Mouse (Mus musculus) midbrain, embryonic 16.5 days (tissue): ENCODE results near the gene Hoxb6. TPM values are rescaled to one million over a fixed set of nuclear protein-coding genes. Genes with fewer than 3 reads are reported as not detected.

Experiments
- ATAC-seq: fragments of 200-750 bp; cut with Nextera tagmentation; 2 replicates; pipeline ENCODE4 v1.8.0; 2017; ENCODE audit warnings: moderate TSS enrichment
- H3K27ac ChIP-seq: fragments of 300-500 bp; sonication (generic); 2 replicates; pipeline ENCODE4 v1.5.1; 2014; ENCODE audit warnings: mild to moderate bottlenecking, low read length, mixed read lengths
- H3K27me3 ChIP-seq: fragments of 300-500 bp; sonication (generic); 2 replicates; pipeline ENCODE4 v1.6.1; 2014; ENCODE audit warnings: low read depth, low read length, mixed read lengths; ENCODE audit not compliant: control insufficient read depth, insufficient read depth
- H3K36me3 ChIP-seq: fragments of 300-500 bp; sonication (generic); 2 replicates; pipeline ENCODE4 v1.6.1; 2014; ENCODE audit warnings: mild to moderate bottlenecking, low read length, moderate library complexity, mixed read lengths; ENCODE audit not compliant: control insufficient read depth, insufficient read depth
- H3K4me1 ChIP-seq: fragments of 300-500 bp; sonication (generic); 2 replicates; pipeline ENCODE4 v1.6.1; 2014; ENCODE audit warnings: mild to moderate bottlenecking, low read length, mixed read lengths; ENCODE audit not compliant: control insufficient read depth, insufficient read depth
- H3K4me2 ChIP-seq: fragments of 300-500 bp; sonication (generic); 2 replicates; pipeline ENCODE4 v1.6.1; 2014; ENCODE audit warnings: mild to moderate bottlenecking, low read length, mixed read lengths
- H3K4me3 ChIP-seq: fragments of 300-500 bp; sonication (generic); 2 replicates; pipeline ENCODE4 v1.5.1; 2014; ENCODE audit warnings: low read depth, mild to moderate bottlenecking, low read length, moderate library complexity, mixed read lengths
- H3K9ac ChIP-seq: fragments of 300-500 bp; sonication (generic); 2 replicates; pipeline ENCODE4 v1.6.1; 2014; ENCODE audit warnings: low read depth, low read length, mixed read lengths
- H3K9me3 ChIP-seq: fragments of 300-500 bp; sonication (generic); replicated peaks from 2 replicates; pipeline ENCODE4 v1.6.1; 2014; ENCODE audit warnings: mild to moderate bottlenecking, low read length, mixed read lengths; ENCODE audit not compliant: control insufficient read depth, poor library complexity, severe bottlenecking
- WGBS: fragments of 180-500 bp; shearing (Covaris S2); extraction: QIAGEN DNeasy Blood & Tissue Kit; methylation state at CpG from one replicate; pipeline ENCODE4 v1.1.7; 2014; 5-methylcytosine and 5-hydroxymethylcytosine counted together
- polyA plus RNA-seq: library from polyadenylated mRNA; unstranded; fragments of >200 nt; fragmentation: Nextera tagmentation; extraction: Ambion mirVana; gene quantifications from 2 replicates; pipeline ENCODE4 v1.2.1, GENCODE M21; 2015

The Hoxb6 gene
- polyA plus RNA-seq, 1 experiment from 2014 or later: not detected

DNA sequence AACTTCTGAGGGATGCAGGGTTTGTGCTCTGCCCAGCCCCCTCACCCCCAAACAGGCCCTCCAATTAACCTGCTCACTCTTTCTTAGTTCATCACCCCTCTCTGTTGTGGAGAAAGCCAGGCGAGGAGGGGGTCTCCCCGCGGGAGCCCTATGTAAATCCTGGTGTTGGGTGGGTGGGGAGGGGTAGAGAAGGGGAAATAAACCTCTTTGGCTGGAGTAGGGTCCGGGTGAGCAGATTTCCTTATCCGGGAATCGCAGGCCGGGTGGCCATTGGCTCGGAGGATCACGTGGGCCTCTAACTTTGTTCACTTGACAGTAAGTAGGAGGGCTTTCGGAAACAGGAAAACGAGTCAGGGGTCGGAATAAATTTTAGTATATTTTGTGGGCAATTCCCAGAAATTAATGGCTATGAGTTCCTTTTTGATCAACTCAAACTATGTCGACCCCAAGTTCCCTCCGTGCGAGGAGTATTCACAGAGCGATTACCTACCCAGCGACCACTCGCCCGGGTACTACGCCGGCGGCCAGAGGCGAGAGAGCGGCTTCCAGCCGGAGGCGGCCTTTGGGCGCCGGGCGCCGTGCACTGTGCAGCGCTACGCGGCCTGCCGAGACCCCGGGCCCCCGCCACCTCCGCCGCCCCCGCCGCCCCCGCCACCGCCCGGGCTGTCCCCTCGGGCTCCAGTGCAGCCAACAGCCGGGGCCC, 26.2 kb downstream of the Hoxb6 start:
- no peaks in the 10 kb centered on the region for H3K4me1 ChIP-seq
- ATAC-seq: no peak
- 0% methylated on average over 40 of the region's 45 CpGs for WGBS
- no peak overlapping the region for H3K9ac ChIP-seq
- H3K36me3 ChIP-seq: no peaks in the 10 kb centered on the region
- peak overlapping the region; percentile 12; the same call in 1 of the 2 replicates for H3K4me2 ChIP-seq
- H3K4me3 ChIP-seq: no peak overlapping the region
- H3K27me3 ChIP-seq: peaks cover 90% of the 10 kb centered on the region
- H3K9me3 ChIP-seq: no peaks in the 10 kb centered on the region
- no peak overlapping the region for H3K27ac ChIP-seq

DNA sequence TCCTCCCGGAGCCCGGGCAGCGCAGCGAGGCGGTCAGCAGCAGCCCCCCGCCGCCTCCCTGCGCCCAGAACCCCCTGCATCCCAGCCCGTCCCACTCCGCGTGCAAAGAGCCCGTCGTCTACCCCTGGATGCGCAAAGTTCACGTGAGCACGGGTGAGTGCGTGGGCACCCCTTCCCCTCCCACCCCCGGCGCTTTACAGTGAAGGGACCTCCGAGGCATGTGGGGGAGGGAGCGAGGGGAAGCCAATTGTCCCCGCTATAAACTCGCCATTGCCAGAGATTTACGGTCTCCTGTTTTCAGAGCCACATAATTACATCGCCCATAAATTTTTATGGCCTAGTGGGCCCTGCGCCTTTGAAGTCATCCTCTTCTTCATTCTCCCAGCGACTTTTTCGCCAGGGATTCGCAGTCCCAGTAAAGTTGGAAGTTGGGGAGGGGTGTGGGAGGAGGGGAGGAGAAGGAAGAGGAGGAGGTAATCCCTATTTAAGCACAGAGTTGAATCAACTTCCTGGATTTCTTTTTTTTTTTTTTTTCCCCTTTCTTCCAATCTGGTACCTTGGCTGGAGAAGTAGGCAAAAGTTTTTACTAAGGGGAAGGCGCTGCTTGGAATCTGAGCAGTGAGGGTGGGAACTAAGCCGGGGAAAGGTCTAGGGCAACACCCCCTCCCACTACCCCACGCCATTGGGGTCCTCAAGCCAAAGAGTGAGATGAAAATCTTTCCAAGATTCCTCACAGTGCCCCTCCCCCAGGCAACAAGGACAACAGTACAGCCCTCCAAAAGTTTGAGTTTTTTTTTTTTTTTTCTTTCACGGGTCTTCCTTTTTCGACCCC, 27.0 kb downstream of the Hoxb6 start:
- Histone ChIP-seq H3K4me1 (no peaks in the 10 kb centered on the region), H3K27ac (no peak overlapping the region), H3K4me2 (peak overlapping the region; percentile 12; the same call in 1 of the 2 replicates), H3K27me3 (peaks cover 90% of the 10 kb centered on the region), H3K36me3 (no peaks in the 10 kb centered on the region), H3K9me3 (no peaks in the 10 kb centered on the region), H3K9ac (no peak overlapping the region), H3K4me3 (no peak overlapping the region)
- 2% methylated on average over 26 of the region's 34 CpGs for WGBS
- no peak for ATAC-seq

DNA sequence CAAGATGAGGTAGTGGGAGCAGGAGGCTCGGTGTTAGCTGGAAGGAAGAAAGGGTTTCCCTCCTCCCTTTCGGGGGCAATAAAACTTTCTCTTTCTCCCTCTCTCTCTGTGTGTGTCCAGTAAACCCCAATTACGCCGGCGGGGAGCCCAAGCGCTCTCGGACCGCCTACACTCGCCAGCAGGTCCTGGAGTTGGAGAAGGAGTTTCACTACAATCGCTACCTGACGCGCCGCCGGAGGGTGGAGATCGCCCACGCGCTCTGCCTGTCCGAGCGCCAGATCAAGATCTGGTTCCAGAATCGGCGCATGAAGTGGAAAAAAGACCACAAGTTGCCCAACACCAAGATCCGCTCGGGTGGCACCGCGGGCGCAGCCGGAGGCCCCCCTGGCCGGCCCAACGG, 27.6 kb downstream of the Hoxb6 start:
- Histone ChIP-seq H3K4me3 (no peak overlapping the region), H3K27ac (no peak overlapping the region), H3K4me1 (no peaks in the 10 kb centered on the region), H3K27me3 (peaks cover 93% of the 10 kb centered on the region), H3K9me3 (no peaks in the 10 kb centered on the region), H3K36me3 (no peaks in the 10 kb centered on the region), H3K4me2 (no peak overlapping the region), H3K9ac (no peak overlapping the region)
- no peak for ATAC-seq
- under 1% methylated on average over 29 of the region's 29 CpGs for WGBS

DNA sequence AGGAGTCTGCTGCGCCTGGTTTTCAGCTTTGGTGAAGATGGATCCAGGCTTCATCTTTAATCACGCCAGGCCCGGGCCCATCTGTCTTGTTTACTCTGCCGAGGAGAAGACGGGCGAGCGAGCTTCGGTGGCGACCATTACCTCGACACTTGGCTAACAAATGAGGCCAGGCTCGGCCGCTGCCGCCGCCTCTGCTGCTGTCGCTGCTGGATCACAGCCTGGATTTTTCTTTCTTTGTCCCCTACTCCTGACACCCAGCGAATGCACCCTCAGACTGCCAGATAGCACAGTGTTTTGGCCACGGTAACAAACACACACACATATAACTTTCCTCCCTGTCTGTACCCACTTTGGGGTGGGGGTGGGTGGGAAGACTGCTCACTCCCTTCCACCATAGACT, 28.4 kb downstream of the Hoxb6 start:
- Histone ChIP-seq H3K27me3 (peaks cover 92% of the 10 kb centered on the region), H3K4me1 (no peaks in the 10 kb centered on the region), H3K9ac (no peak overlapping the region), H3K4me2 (no peak overlapping the region), H3K27ac (no peak overlapping the region), H3K4me3 (no peak overlapping the region), H3K9me3 (no peaks in the 10 kb centered on the region), H3K36me3 (no peaks in the 10 kb centered on the region)
- under 1% methylated on average over 17 of the region's 17 CpGs for WGBS
- ATAC-seq: no peak

DNA sequence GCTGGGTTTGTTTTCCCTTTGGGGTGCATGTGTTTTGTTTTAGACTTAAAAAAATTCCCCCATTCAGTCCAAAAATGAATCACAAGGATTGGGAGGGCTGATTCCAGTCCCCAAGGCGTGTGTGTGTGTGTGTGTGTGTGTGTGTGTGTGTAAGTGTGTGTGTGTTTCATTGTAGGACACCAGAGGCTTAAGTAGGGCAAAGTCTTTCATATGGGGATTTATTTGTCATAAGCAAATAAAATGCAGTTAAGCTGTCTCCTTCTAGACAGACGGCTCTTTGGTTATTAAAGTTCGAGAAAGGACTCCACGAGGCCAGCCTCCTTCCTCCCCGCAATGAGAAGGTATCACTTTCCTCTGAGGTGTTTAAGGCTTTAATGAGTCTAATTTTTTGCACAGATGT, 29.6 kb downstream of the Hoxb6 start:
- Histone ChIP-seq H3K27me3 (peaks cover 91% of the 10 kb centered on the region), H3K36me3 (no peaks in the 10 kb centered on the region), H3K9me3 (no peaks in the 10 kb centered on the region), H3K4me2 (no peak overlapping the region), H3K27ac (no peak overlapping the region), H3K4me1 (no peaks in the 10 kb centered on the region), H3K9ac (no peak overlapping the region), H3K4me3 (no peak overlapping the region)
- 4% methylated on average over 5 of the region's 5 CpGs for WGBS
- no peak for ATAC-seq

DNA sequence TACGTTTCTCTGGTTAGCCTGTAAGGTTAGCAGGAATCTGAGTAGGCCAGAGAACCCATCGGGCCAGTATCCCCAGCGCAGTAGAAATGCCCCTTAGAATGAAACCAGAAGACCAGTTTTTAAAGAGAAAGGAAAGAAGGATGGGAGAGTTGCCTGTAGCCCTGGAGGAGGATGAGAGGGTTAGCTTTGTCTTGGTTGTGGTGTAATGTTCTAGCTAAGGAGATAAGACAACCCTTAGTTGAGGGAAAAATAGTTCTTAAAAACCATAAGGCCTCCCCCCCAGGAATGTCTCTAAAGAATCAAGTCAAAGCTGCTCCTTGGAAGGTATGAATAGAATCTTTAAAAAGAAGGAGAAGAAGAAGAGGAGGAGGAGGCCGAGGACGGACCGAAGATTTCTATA, 30.5 kb downstream of the Hoxb6 start:
- no peak for ATAC-seq
- no peak overlapping the region for H3K4me3 ChIP-seq
- H3K4me1 ChIP-seq: no peaks in the 10 kb centered on the region
- WGBS: 2% methylated on average over 6 of the region's 6 CpGs
- no peak overlapping the region for H3K4me2 ChIP-seq
- no peak overlapping the region for H3K27ac ChIP-seq
- peaks cover 93% of the 10 kb centered on the region for H3K27me3 ChIP-seq
- no peaks in the 10 kb centered on the region for H3K36me3 ChIP-seq
- no peak overlapping the region for H3K9ac ChIP-seq
- H3K9me3 ChIP-seq: no peaks in the 10 kb centered on the region

DNA sequence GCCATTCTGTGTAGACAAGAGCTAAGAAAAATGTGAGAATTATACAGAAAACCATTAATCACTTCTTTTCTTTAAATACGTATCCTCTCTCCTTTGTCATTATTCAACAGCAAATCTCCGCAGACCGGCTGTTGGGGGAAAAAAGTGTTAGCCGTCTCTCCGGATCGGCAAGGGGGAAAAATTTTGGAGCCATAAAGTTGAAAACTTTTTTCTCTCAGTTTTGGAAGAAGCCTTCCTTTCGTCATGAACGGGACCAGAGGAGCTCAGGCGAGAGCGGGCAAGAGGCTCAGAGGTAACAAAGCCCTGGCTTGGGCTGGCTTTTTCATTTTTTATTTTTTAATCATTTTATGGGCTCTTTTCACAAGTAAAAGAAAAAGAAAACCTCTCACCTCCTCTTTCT, 30.9 kb downstream of the Hoxb6 start, which contains the start of gene Hoxb3:
TSS of gene Hoxb3 (plus strand) at position 173 of the 400 bp plus-strand sequence.
- Histone ChIP-seq H3K9me3 (no peaks in the 10 kb centered on the region), H3K27ac (no peak within 1 kb of the TSS), H3K4me3 (no peak within 1 kb of the TSS), H3K4me2 (no peak within 1 kb of the TSS), H3K27me3 (peaks cover 93% of the 10 kb centered on the region), H3K9ac (no peak within 1 kb of the TSS), H3K36me3 (no peaks in the 10 kb centered on the region), H3K4me1 (no peaks in the 10 kb centered on the region)
- no peak for ATAC-seq
- under 1% methylated on average over 10 of the region's 10 CpGs for WGBS

DNA sequence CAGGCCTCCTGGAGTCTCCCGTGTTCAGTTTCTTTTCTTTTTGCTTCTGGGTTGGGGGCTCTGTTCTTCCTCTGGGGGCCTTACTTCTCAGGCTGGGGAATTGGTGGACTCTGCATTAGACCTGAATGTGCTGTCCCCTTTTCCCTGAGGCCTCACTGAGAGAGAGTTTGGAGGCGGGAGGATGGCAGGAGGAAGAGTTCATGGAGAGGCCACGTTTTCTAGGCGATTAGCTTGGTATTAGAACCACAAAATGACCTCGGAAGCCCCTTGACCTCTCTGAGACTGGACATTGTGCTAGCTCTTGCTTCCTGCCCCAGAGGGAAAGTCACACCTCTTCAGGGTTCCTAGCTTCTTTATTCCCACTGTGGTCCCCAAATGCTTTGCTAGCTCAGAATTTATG, 31.8 kb downstream of the Hoxb6 start:
- 0% methylated on average over 5 of the region's 5 CpGs for WGBS
- no peak overlapping the region for H3K9ac ChIP-seq
- H3K27ac ChIP-seq: no peak overlapping the region
- no peak overlapping the region for H3K4me3 ChIP-seq
- H3K9me3 ChIP-seq: no peaks in the 10 kb centered on the region
- no peak overlapping the region for H3K4me2 ChIP-seq
- H3K4me1 ChIP-seq: no peaks in the 10 kb centered on the region
- H3K27me3 ChIP-seq: peaks cover 94% of the 10 kb centered on the region
- H3K36me3 ChIP-seq: no peaks in the 10 kb centered on the region
- ATAC-seq: no peak

DNA sequence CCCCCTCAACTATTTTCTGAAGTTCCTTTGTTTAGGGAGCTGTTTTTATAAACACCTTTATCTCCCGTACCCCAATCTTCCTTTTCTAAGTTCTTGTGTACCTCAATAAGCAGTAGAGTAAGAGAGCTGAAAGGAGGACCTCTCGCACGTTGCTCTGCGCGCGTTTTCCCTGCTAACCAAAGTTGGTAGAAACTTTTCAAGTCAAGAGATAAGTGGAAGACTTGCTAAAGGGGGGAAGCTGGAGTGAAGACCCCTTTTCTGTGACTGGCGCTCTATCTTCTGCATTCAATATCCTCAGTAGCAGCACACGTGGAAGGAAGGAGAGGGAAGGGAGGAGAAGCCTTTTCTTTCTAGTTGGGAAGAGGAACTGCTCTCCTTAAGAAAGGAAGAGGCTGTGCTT, 32.7 kb downstream of the Hoxb6 start:
- 3% methylated on average over 8 of the region's 8 CpGs for WGBS
- no peak overlapping the region for H3K9ac ChIP-seq

More for the DNA sequence above, 32.7 kb downstream of the Hoxb6 start:
- Histone ChIP-seq H3K4me1 (no peaks in the 10 kb centered on the region), H3K27me3 (peaks cover 94% of the 10 kb centered on the region), H3K4me3 (no peak overlapping the region), H3K9me3 (no peaks in the 10 kb centered on the region), H3K4me2 (no peak overlapping the region), H3K27ac (no peak overlapping the region), H3K36me3 (no peaks in the 10 kb centered on the region)
- no peak for ATAC-seq
